Mouse (Mus musculus): Measurements from ENCODE around the gene Ilk. TPM values are rescaled to one million over a fixed set of nuclear protein-coding genes. Genes with fewer than 3 reads are reported as not detected.

The Ilk gene
- total RNA-seq, 2 experiments from 2014 or later, result 81.6 to 167 TPM

GRCm38 (mm10) chr7:105778553-105779265, 42.3 kb downstream of the Ilk start:
- peak; percentile 83 for ATAC-seq (replicated peaks; ENCODE audit: poor library complexity, severe bottlenecking)

- no peak for ATAC-seq (replicated peaks; ENCODE audit: poor library complexity, severe bottlenecking)
Measured at GRCm38 (mm10) chr7:105783861-105784260, 47.5 kb downstream of the Ilk start.

- no peak for ATAC-seq (replicated peaks; ENCODE audit: poor library complexity, severe bottlenecking)
Measured at GRCm38 (mm10) chr7:105784556-105784955, 48.2 kb downstream of the Ilk start.

- peak; percentile 39 for ATAC-seq (replicated peaks; ENCODE audit: poor library complexity, severe bottlenecking)
Measured at GRCm38 (mm10) chr7:105786506-105787284, 50.3 kb downstream of the Ilk start.

GRCm38 (mm10) chr7:105787285-105788140, 51.1 kb downstream of the Ilk start, which contains the start of gene Dchs1:
TSS of gene Dchs1 (minus strand) at chr7:105787654.
- ATAC-seq (replicated peaks; ENCODE audit: poor library complexity, severe bottlenecking), result peak; percentile 40

GRCm38 (mm10) chr7:105791147-105791546, 54.8 kb downstream of the Ilk start:
- no peak for ATAC-seq (replicated peaks; ENCODE audit: poor library complexity, severe bottlenecking)

Other genes with a start within 250 kb of the Ilk start
- 11.5 and 13.8 TPM in 2 replicates for gene Smpd1, start 182.2 kb upstream of the Ilk start, total RNA-seq (2014; fragmentation: Nextera tagmentation)
- gene Smpd1, start 182.2 kb upstream of the Ilk start, total RNA-seq (2017), result 11.3 and 22.4 TPM in 2 replicates
- gene Apbb1, start 154.9 kb upstream of the Ilk start, total RNA-seq (2014; fragmentation: Nextera tagmentation), result 0.81 TPM in 1 of 2 replicates, not detected in the other
- 0.05 TPM in 1 of 2 replicates, not detected in the other for gene Apbb1, start 154.9 kb upstream of the Ilk start, total RNA-seq (2017)
- not detected in 2 replicates for gene Hpx, start 136.5 kb upstream of the Ilk start, total RNA-seq (2014; fragmentation: Nextera tagmentation)
- not detected in 2 replicates for gene Hpx, start 136.5 kb upstream of the Ilk start, total RNA-seq (2017)
- gene Trim3, start 103.0 kb upstream of the Ilk start, total RNA-seq (2014; fragmentation: Nextera tagmentation), result 1.7 and 5.4 TPM in 2 replicates
- gene Trim3, start 103.0 kb upstream of the Ilk start, total RNA-seq (2017), result 1.4 and 5.0 TPM in 2 replicates
- gene Timm10b, start 96.5 kb upstream of the Ilk start, total RNA-seq (2014; fragmentation: Nextera tagmentation), result 39.1 and 49.7 TPM in 2 replicates
- gene Timm10b, start 96.5 kb upstream of the Ilk start, total RNA-seq (2017), result 72.1 and 77.6 TPM in 2 replicates
- 23.8 and 31.4 TPM in 2 replicates for gene Arfip2, start 96.2 kb upstream of the Ilk start, total RNA-seq (2014; fragmentation: Nextera tagmentation)
- gene Arfip2, start 96.2 kb upstream of the Ilk start, total RNA-seq (2017), result 47.1 and 85.6 TPM in 2 replicates
- 28.7 TPM in 1 of 2 replicates, not detected in the other for gene Gm45799, start 96.0 kb upstream of the Ilk start, total RNA-seq (2014; fragmentation: Nextera tagmentation)
- gene Gm45799, start 96.0 kb upstream of the Ilk start, total RNA-seq (2017), result 0.99 TPM in 1 of 2 replicates, not detected in the other
- gene Dnhd1, start 85.8 kb upstream of the Ilk start, total RNA-seq (2014; fragmentation: Nextera tagmentation), result 0.45 and 3.7 TPM in 2 replicates
- 0.13 and 1.2 TPM in 2 replicates for gene Dnhd1, start 85.8 kb upstream of the Ilk start, total RNA-seq (2017)
- gene Rrp8, start 793 bp downstream of the Ilk start, total RNA-seq (2014; fragmentation: Nextera tagmentation), result 35.7 and 68.6 TPM in 2 replicates
- gene Rrp8, start 793 bp downstream of the Ilk start, total RNA-seq (2017), result 35.7 and 40.9 TPM in 2 replicates
- gene Taf10, start 7.8 kb downstream of the Ilk start, total RNA-seq (2014; fragmentation: Nextera tagmentation), result 221 and 237 TPM in 2 replicates
- gene Taf10, start 7.8 kb downstream of the Ilk start, total RNA-seq (2017), result 207 and 251 TPM in 2 replicates
- 46.8 and 52.4 TPM in 2 replicates for gene Tpp1, start 15.6 kb downstream of the Ilk start, total RNA-seq (2014; fragmentation: Nextera tagmentation)
- gene Tpp1, start 15.6 kb downstream of the Ilk start, total RNA-seq (2017), result 18.5 and 26.1 TPM in 2 replicates
- gene Dchs1, start 51.1 kb downstream of the Ilk start, total RNA-seq (2014; fragmentation: Nextera tagmentation), result not detected in 2 replicates
- gene Dchs1, start 51.1 kb downstream of the Ilk start, total RNA-seq (2017), result not detected in 2 replicates
- 133 and 143 TPM in 2 replicates for gene Mrpl17, start 74.5 kb downstream of the Ilk start, total RNA-seq (2014; fragmentation: Nextera tagmentation)
- gene Mrpl17, start 74.5 kb downstream of the Ilk start, total RNA-seq (2017), result 62.2 and 81.9 TPM in 2 replicates
- gene Gm4070, start 217.4 kb downstream of the Ilk start, total RNA-seq (2014; fragmentation: Nextera tagmentation), result 28.2 and 59.8 TPM in 2 replicates
- 52.7 and 67.9 TPM in 2 replicates for gene Gm4070, start 217.4 kb downstream of the Ilk start, total RNA-seq (2017)